Mouse (Mus musculus) small intestine, adult 2 months (tissue): ENCODE measurements around the gene Zfp954. TPM values are rescaled to one million over a fixed set of nuclear protein-coding genes. Genes with fewer than 3 reads are reported as not detected.
A peak's percentile ranks its signal among the peaks of the same experiment; 100 is the strongest.
"Not testable (repeated sequence)": the region's sequence is repeated elsewhere in the genome, so short reads cannot be mapped to it uniquely, and the experiment has no call there.

ENCODE experiments used
- H3K27ac ChIP-seq: fragments of 200-500 bp; 2 replicates; pipeline ENCODE4 v1.5.1; 2012; ENCODE audit warnings: low read depth, low read length, control low read depth, inconsistent platforms; ENCODE audit not compliant: insufficient read depth
- H3K27me3 ChIP-seq: fragments of 200-500 bp; 2 replicates; pipeline ENCODE4 v1.6.1; 2012; ENCODE audit warnings: mild to moderate bottlenecking, moderate library complexity, low read length, inconsistent platforms; ENCODE audit not compliant: control insufficient read depth, insufficient read depth
- H3K36me3 ChIP-seq: fragments of 200-500 bp; 2 replicates; pipeline ENCODE4 v1.6.1; 2012; ENCODE audit warnings: mild to moderate bottlenecking, low read length, control low read depth, inconsistent platforms; ENCODE audit not compliant: control insufficient read depth, insufficient read depth
- H3K4me1 ChIP-seq: fragments of 200-500 bp; 2 replicates; pipeline ENCODE4 v1.6.1; 2012; ENCODE audit warnings: low read length, inconsistent platforms, mixed read lengths; ENCODE audit not compliant: control insufficient read depth, insufficient read depth, insufficient read length
- H3K4me3 ChIP-seq: fragments of 200-500 bp; 2 replicates; pipeline ENCODE4 v1.5.1; 2012; ENCODE audit warnings: low read depth, mild to moderate bottlenecking, control low read depth, inconsistent platforms, low read length, moderate library complexity
- CTCF ChIP-seq: fragments of 200-500 bp; IDR thresholded peaks from 2 replicates; pipeline ENCODE4 v1.5.1; 2012; ENCODE audit warnings: low read depth, mild to moderate bottlenecking, control low read depth, inconsistent platforms, low read length, moderate library complexity, mixed read lengths; ENCODE audit not compliant: insufficient replicate concordance, insufficient read length; ENCODE audit errors: extremely low read depth
- POLR2A ChIP-seq: fragments of 200-500 bp; IDR thresholded peaks from 2 replicates; pipeline ENCODE4 v1.6.1; 2012; ENCODE audit warnings: low read depth, mild to moderate bottlenecking, control low read depth, inconsistent platforms, low read length, moderate library complexity
- WGBS: fragments of 180-500 bp; shearing (Covaris S2); methylation state at CpG from one replicate; pipeline ENCODE4 v1.1.7; 2018; 5-methylcytosine and 5-hydroxymethylcytosine counted together
- polyA plus RNA-seq: library from polyadenylated mRNA; depleted of rRNA; stranded (reverse); fragments of >200 nt; gene quantifications from 2 replicates; pipeline ENCODE4 v1.2.3, GENCODE M21; 2012; rRNA removed

Gene Zfp954
- polyA plus RNA-seq: 4.9 and 8.5 TPM in 2 replicates

DNA sequence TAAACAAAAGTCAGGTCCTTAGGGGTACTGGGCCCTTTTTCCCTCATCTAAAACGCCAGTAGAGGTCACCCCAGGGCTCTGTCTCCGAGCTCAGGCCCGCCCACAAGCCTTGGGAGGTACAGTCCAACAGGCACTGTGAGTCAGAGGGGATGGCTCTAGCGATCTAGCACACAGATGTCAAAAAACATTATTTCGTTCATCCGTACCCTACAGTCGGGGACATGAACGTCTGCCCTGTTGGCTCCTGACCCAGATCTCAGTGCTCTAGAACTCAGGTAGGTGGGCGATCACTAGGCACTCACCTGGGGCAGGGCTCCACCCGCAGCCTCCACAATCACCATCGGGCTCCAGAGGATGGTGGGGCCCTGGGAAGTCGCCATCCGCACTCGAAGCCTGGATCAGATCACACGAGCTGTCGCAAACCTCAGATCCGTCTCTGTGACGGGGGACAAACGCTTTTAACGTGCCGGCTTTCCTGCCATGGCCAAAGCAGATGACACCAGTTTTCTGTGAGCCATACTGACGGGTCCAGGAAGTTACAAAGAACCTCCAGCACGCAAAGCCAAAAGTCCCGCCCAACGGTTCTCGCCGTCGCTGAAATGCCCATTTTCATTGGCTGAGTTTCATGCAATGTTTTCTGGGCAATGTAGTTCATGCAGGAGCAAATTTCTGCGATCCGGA is at the start of gene Zfp954:
Gene Zfp954, minus strand, starts transcription at position 568 of the 681 bp plus-strand sequence.
- Histone ChIP-seq H3K27ac (peak within 1 kb of the TSS; percentile 68), H3K27me3 (no peaks in the 10 kb centered on the region), H3K36me3 (peaks cover 26% of the 10 kb centered on the region), H3K4me3 (peak within 1 kb of the TSS; percentile 70), H3K4me1 (peaks cover 2% of the 10 kb centered on the region; the same call in 1 of the 2 replicates)
- under 1% methylated on average over 30 of the region's 30 CpGs for WGBS
- TF ChIP-seq POLR2A: peak; percentile 38; the same call in 1 of the 2 replicates
- TF ChIP-seq CTCF: peak; percentile 46; the same call in 1 of the 2 replicates

GRCm38 (mm10) chr7:7145991-7146608 is 24.8 kb upstream of the Zfp954 start:
- TF ChIP-seq CTCF: no peak
- no peak for TF ChIP-seq POLR2A
- WGBS: 90% methylated on average over 15 of the region's 15 CpGs

GRCm38 (mm10) chr7:7144215-7144614 is 22.9 kb upstream of the Zfp954 start:
- Histone ChIP-seq H3K27me3 (no peaks in the 10 kb centered on the region), H3K4me3 (no peak overlapping the region), H3K4me1 (no peaks in the 10 kb centered on the region), H3K27ac (no peak overlapping the region), H3K36me3 (no peaks in the 10 kb centered on the region)
- TF ChIP-seq POLR2A (no peak), CTCF (no peak)
- 77% methylated on average over 1 of the region's 1 CpGs for WGBS

More at GRCm38 (mm10) chr7:7145991-7146608, 24.8 kb upstream of the Zfp954 start:
- no peak overlapping the region for H3K4me3 ChIP-seq
- no peaks in the 10 kb centered on the region for H3K27me3 ChIP-seq
- H3K4me1 ChIP-seq: no peaks in the 10 kb centered on the region
- no peak overlapping the region for H3K27ac ChIP-seq
- no peaks in the 10 kb centered on the region for H3K36me3 ChIP-seq

DNA sequence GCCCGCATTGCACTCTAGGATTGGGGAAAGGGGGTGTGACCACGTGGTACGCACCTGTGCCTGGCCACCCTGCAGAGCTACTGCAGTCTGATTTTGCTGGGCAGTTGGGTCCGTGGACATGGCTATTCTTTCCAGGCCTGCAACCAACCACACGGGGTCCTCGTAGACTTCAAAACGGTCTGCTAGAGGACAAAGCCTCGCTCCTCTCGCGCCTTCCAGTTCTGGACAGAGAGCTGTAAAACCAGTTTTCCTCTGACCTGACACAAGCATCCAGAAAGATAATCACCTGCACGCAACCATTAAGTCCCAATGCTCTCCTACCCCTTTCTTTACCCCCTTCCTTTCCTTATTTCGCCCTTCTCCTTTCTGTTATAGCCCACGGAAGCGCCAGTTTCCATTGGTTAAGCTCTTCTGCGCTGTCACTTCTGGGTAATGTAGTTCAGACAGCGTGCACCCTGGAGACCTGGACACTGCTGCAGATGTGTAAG is 15.1 kb upstream of the Zfp954 start, which contains the start of gene Zfp773:
Gene Zfp773, minus strand, starts transcription at position 377 of the 488 bp plus-strand sequence.
- Histone ChIP-seq H3K4me1 (peaks cover 3% of the 10 kb centered on the region; the same call in 1 of the 2 replicates), H3K27me3 (no peaks in the 10 kb centered on the region), H3K27ac (no peak within 1 kb of the TSS), H3K36me3 (no peaks in the 10 kb centered on the region), H3K4me3 (peak within 1 kb of the TSS; percentile 64)
- 2% methylated on average over 16 of the region's 16 CpGs for WGBS
- TF ChIP-seq POLR2A (no peak), CTCF (peak; percentile 25; the same call in 1 of the 2 replicates)

- Histone ChIP-seq H3K27me3 (no peaks in the 10 kb centered on the region), H3K36me3 (no peaks in the 10 kb centered on the region), H3K4me1 (peaks cover 3% of the 10 kb centered on the region; the same call in 1 of the 2 replicates), H3K27ac (no peak overlapping the region), H3K4me3 (no peak overlapping the region)
- no peak for TF ChIP-seq POLR2A
- TF ChIP-seq CTCF: no peak
- 79% methylated on average over 8 of the region's 8 CpGs for WGBS
These were observed 11.5 kb upstream of the Zfp954 start for GRCm38 (mm10) chr7:7132751-7133150.

GRCm38 (mm10) chr7:7130491-7131124 is 9.3 kb upstream of the Zfp954 start:
- 93% methylated on average over 15 of the region's 15 CpGs for WGBS
- H3K4me3 ChIP-seq: peak overlapping the region; percentile 55
- H3K4me1 ChIP-seq, H3K36me3 ChIP-seq, H3K27me3 ChIP-seq: not testable (repeated sequence)
- H3K27ac ChIP-seq: peak overlapping the region; percentile 67; the same call in 1 of the 2 replicates

- TF ChIP-seq CTCF: no peak
- TF ChIP-seq POLR2A: no peak
- H3K36me3 ChIP-seq: peaks cover 20% of the 10 kb centered on the region
- H3K4me3 ChIP-seq: no peak overlapping the region
- H3K27me3 ChIP-seq: no peaks in the 10 kb centered on the region
- H3K27ac ChIP-seq: no peak overlapping the region
- H3K4me1 ChIP-seq: peaks cover 2% of the 10 kb centered on the region; the same call in 1 of the 2 replicates
- WGBS: 39% methylated on average over 6 of the region's 6 CpGs
These were observed 303 bp upstream of the Zfp954 start for GRCm38 (mm10) chr7:7121602-7121980.
